Mouse (Mus musculus): ENCODE data around the gene Tnfrsf22. TPM values are rescaled to one million over a fixed set of nuclear protein-coding genes. Genes with fewer than 3 reads are reported as not detected.

Tnfrsf22 gene
- total RNA-seq, 2 experiments from 2014 or later = 1.4 to 2.4 TPM

Other genes with a start within 250 kb of the Tnfrsf22 start
- 1 to 10 TPM; 4.6 to 7.4 TPM for gene Cdkn1c, start 188.6 kb downstream of the Tnfrsf22 start, total RNA-seq (2021)
- gene Slc22a18, start 175.9 kb downstream of the Tnfrsf22 start, total RNA-seq (2021) = under 1 TPM; 0.23 to 0.67 TPM
- not detected for gene Phlda2, start 146.5 kb downstream of the Tnfrsf22 start, total RNA-seq (2021)
- gene Nap1l4, start 100.6 kb downstream of the Tnfrsf22 start, total RNA-seq (2021) = 100 to 1,000 TPM; 123 to 136 TPM
- 10 to 100 TPM; 38.4 to 53.4 TPM for gene Cars, start 49.6 kb downstream of the Tnfrsf22 start, total RNA-seq (2021)
- gene Tnfrsf26, start 20.9 kb downstream of the Tnfrsf22 start, total RNA-seq (2021) = under 1 TPM in 1 of 2 experiments, not detected in 1; 0.13 TPM
- under 1 TPM; 0.71 to 0.92 TPM for gene Tnfrsf23, start 36.2 kb upstream of the Tnfrsf22 start, total RNA-seq (2021)
- gene Osbpl5, start 107.3 kb upstream of the Tnfrsf22 start, total RNA-seq (2021) = 10 to 100 TPM; 19.3 to 22.1 TPM
- not detected for gene Mrgprg, start 117.3 kb upstream of the Tnfrsf22 start, total RNA-seq (2021)
- 1 to 10 TPM; 5.4 to 6.9 TPM for gene Mrgpre, start 134.8 kb upstream of the Tnfrsf22 start, total RNA-seq (2021)
- gene Nadsyn1, start 173.2 kb upstream of the Tnfrsf22 start, total RNA-seq (2021) = 1 to 10 TPM; 6.4 to 6.8 TPM
- 10 to 100 TPM; 34.3 to 36.9 TPM for gene Dhcr7, start 173.5 kb upstream of the Tnfrsf22 start, total RNA-seq (2021)
- gene Gm498, start 217.2 kb upstream of the Tnfrsf22 start, total RNA-seq (2021) = not detected

Data from layer of hippocampus, adult 18-20 months (tissue).